Mouse (Mus musculus): ENCODE data around the gene Gopc.

- TF ChIP-seq POLR2A (IDR thresholded peaks at IDR 0.05; ENCODE audit: low read depth, low read length) (no peak), CTCF (conservative IDR thresholded peaks at IDR 0.05; ENCODE audit: insufficient read depth, insufficient read length, low read depth, low read length) (no peak)
Observed at GRCm38 (mm10) chr10:52287852-52288533, 93.9 kb downstream of the Gopc start.
